Mouse (Mus musculus): Measurements from ENCODE around the gene Ky.

DNA sequence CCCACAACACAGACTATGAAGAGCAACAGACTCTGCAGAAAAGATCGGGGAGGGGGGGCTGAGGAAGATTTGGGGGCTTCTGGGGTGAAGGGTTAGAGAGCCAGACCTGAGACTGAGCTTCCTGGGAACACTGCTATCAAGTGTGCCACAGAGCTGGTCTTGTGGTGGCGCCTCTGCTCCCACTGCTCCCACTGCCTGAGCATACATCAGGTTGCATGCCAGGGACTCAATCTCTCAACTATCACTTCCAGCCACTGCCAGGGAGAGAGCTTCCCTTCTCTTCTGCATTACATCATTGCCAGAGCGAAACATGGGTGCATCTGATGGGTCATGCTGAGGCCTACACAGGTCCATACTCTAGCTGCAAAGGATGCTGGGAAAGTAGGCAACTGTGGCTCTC, 2.8 kb downstream of the Ky start:
- no peak for TF ChIP-seq EP300 (IDR thresholded peaks at IDR 0.05)
- no peak for TF ChIP-seq CTCF (IDR thresholded peaks at IDR 0.05)
